Mouse (Mus musculus): ENCODE data around the gene Slc22a14. TPM values are rescaled to one million over a fixed set of nuclear protein-coding genes. Genes with fewer than 3 reads are reported as not detected.

Slc22a14 gene
- total RNA-seq, 4 experiments from 2014 or later = 0.31 to 0.47 TPM; not detected in 2

- DNase-seq (ENCODE audit: low spot score) = peak; percentile 88
These were observed 7.9 kb downstream of the Slc22a14 start, which contains the start of gene Xylb for GRCm38 (mm10) chr9:119357331-119358057. Gene Xylb, plus strand, starts transcription at chr9:119357381.

GRCm38 (mm10) chr9:119355943-119356342 lies 9.4 kb downstream of the Slc22a14 start:
- DNase-seq (ENCODE audit: low spot score) = no peak

GRCm38 (mm10) chr9:119353926-119354325 lies 11.4 kb downstream of the Slc22a14 start:
- DNase-seq (ENCODE audit: low spot score) = no peak

- peak; percentile 64 for DNase-seq (ENCODE audit: low spot score)
These were observed 13.3 kb downstream of the Slc22a14 start for GRCm38 (mm10) chr9:119352060-119352459.

GRCm38 (mm10) chr9:119350947-119351705 lies 14.2 kb downstream of the Slc22a14 start:
- DNase-seq (ENCODE audit: low spot score) = no peak

GRCm38 (mm10) chr9:119350531-119350930 lies 14.8 kb downstream of the Slc22a14 start:
- no peak for DNase-seq (ENCODE audit: low spot score)

- DNase-seq (ENCODE audit: low spot score) = no peak
These were observed 19.0 kb downstream of the Slc22a14 start for GRCm38 (mm10) chr9:119346376-119346775.

GRCm38 (mm10) chr9:119342728-119343127 lies 22.6 kb downstream of the Slc22a14 start:
- no peak for DNase-seq (ENCODE audit: low spot score)

- DNase-seq (ENCODE audit: low spot score) = peak; percentile 98
These were observed 24.2 kb downstream of the Slc22a14 start, which contains the start of gene Myd88 for GRCm38 (mm10) chr9:119340909-119341816. Gene Myd88, minus strand, starts transcription at chr9:119341411.

GRCm38 (mm10) chr9:119340212-119340580 lies 25.2 kb downstream of the Slc22a14 start:
- no peak for DNase-seq (ENCODE audit: low spot score)

GRCm38 (mm10) chr9:119339558-119340211 lies 25.7 kb downstream of the Slc22a14 start, which contains the start of gene Acaa1a:
Gene Acaa1a, plus strand, starts transcription at chr9:119339676.
- peak; percentile 85 for DNase-seq (ENCODE audit: low spot score)

- no peak for DNase-seq (ENCODE audit: low spot score)
These were observed 26.2 kb downstream of the Slc22a14 start for GRCm38 (mm10) chr9:119339106-119339505.

- DNase-seq (ENCODE audit: low spot score) = no peak
These were observed 27.0 kb downstream of the Slc22a14 start for GRCm38 (mm10) chr9:119338350-119338749.

GRCm38 (mm10) chr9:119337842-119338241 lies 27.5 kb downstream of the Slc22a14 start:
- DNase-seq (ENCODE audit: low spot score) = no peak

- DNase-seq (ENCODE audit: low spot score) = no peak
These were observed 29.8 kb downstream of the Slc22a14 start for GRCm38 (mm10) chr9:119335571-119335970.

GRCm38 (mm10) chr9:119334834-119335233 lies 30.5 kb downstream of the Slc22a14 start:
- no peak for DNase-seq (ENCODE audit: low spot score)

- DNase-seq (ENCODE audit: low spot score) = peak; percentile 80
These were observed 31.0 kb downstream of the Slc22a14 start for GRCm38 (mm10) chr9:119334324-119334723.

GRCm38 (mm10) chr9:119330186-119330963 lies 35.0 kb downstream of the Slc22a14 start:
- no peak for DNase-seq (ENCODE audit: low spot score)

- DNase-seq (ENCODE audit: low spot score) = no peak
These were observed 36.9 kb downstream of the Slc22a14 start for GRCm38 (mm10) chr9:119328488-119328887.

- no peak for DNase-seq (ENCODE audit: low spot score)
These were observed 41.2 kb downstream of the Slc22a14 start for GRCm38 (mm10) chr9:119324130-119324529.
